Mouse (Mus musculus): ENCODE results near the gene Kif5c. TPM values are rescaled to one million over a fixed set of nuclear protein-coding genes. Genes with fewer than 3 reads are reported as not detected.

The Kif5c gene
- polyA plus RNA-seq, 1 experiment from 2014 or later, result 2.7 TPM

GRCm38 (mm10) chr2:49741895-49742734 lies 123.0 kb downstream of the Kif5c start:
- Histone ChIP-seq H3K4me2 (ENCODE audit: low read length) (no peak overlapping the region), H3K9me3 (replicated peaks; ENCODE audit: low read length) (no peaks in the 10 kb centered on the region), H3K36me3 (ENCODE audit: insufficient read depth, low read length) (no peaks in the 10 kb centered on the region), H3K9ac (ENCODE audit: low read depth, low read length) (no peak overlapping the region), H3K27me3 (ENCODE audit: insufficient read depth, low read length) (no peaks in the 10 kb centered on the region), H3K4me3 (replicated peaks; ENCODE audit: low read depth, low read length) (no peak overlapping the region), H3K4me1 (replicated peaks; ENCODE audit: insufficient read depth, low read length) (peaks cover 20% of the 10 kb centered on the region; the same call in 1 of the 2 replicates), H3K27ac (no peak overlapping the region)
- no peak for TF ChIP-seq CTCF (IDR thresholded peaks at IDR 0.05; ENCODE audit: low read depth)
- no peak for DNase-seq (ENCODE audit: low spot score)
- WGBS, result 70% methylated on average over 16 of the region's 16 CpGs
- no peak for ATAC-seq (replicated peaks; ENCODE audit: low FRiP score, low read depth)

GRCm38 (mm10) chr2:49742919-49743318 lies 123.8 kb downstream of the Kif5c start:
- DNase-seq (ENCODE audit: low spot score) (no peak), ATAC-seq (replicated peaks; ENCODE audit: low FRiP score, low read depth) (no peak)
- Histone ChIP-seq H3K36me3 (ENCODE audit: insufficient read depth, low read length) (no peaks in the 10 kb centered on the region), H3K4me1 (replicated peaks; ENCODE audit: insufficient read depth, low read length) (peaks cover 20% of the 10 kb centered on the region; the same call in 1 of the 2 replicates), H3K4me3 (replicated peaks; ENCODE audit: low read depth, low read length) (no peak overlapping the region), H3K9ac (ENCODE audit: low read depth, low read length) (no peak overlapping the region), H3K9me3 (replicated peaks; ENCODE audit: low read length) (no peaks in the 10 kb centered on the region), H3K27ac (0 out of 2 replicates have a peak overlapping the region, but pooled peaks have one; percentile 2), H3K27me3 (ENCODE audit: insufficient read depth, low read length) (no peaks in the 10 kb centered on the region), H3K4me2 (ENCODE audit: low read length) (no peak overlapping the region)
- WGBS, result 61% methylated on average over 4 of the region's 4 CpGs
- no peak for TF ChIP-seq CTCF (IDR thresholded peaks at IDR 0.05; ENCODE audit: low read depth)

DNA sequence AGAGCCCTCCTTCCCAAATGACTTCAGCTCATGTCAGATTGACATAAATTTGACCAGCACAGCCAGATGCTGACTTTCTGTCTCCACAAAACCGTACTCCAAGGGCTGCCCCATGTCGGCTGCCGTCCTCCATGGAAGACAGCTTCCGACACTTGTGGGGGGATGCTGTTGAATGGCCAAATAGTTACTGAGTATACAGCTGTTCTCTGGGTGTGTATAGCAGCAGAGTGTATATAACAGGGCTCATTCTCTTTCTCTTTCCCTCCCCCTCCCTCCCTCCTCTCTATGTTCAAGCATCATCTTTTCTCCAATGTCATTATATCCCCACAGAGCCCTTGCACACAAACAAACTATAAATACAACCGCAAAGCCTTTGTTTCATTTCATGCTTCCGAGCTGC lies 124.7 kb downstream of the Kif5c start:
- Histone ChIP-seq H3K4me3 (replicated peaks; ENCODE audit: low read depth, low read length) (no peak overlapping the region; the same call in 1 of the 2 replicates), H3K36me3 (ENCODE audit: insufficient read depth, low read length) (no peaks in the 10 kb centered on the region), H3K4me1 (replicated peaks; ENCODE audit: insufficient read depth, low read length) (peaks cover 20% of the 10 kb centered on the region; the same call in 1 of the 2 replicates), H3K27ac (peak overlapping the region; percentile 13; the same call in 1 of the 2 replicates), H3K4me2 (ENCODE audit: low read length) (peak overlapping the region; percentile 39), H3K9me3 (replicated peaks; ENCODE audit: low read length) (no peaks in the 10 kb centered on the region), H3K27me3 (ENCODE audit: insufficient read depth, low read length) (no peaks in the 10 kb centered on the region), H3K9ac (ENCODE audit: low read depth, low read length) (no peak overlapping the region)
- no peak for TF ChIP-seq CTCF (IDR thresholded peaks at IDR 0.05; ENCODE audit: low read depth)
- ATAC-seq (replicated peaks; ENCODE audit: low FRiP score, low read depth) (no peak), DNase-seq (ENCODE audit: low spot score) (no peak)
- 19% methylated on average over 6 of the region's 6 CpGs for WGBS

DNA sequence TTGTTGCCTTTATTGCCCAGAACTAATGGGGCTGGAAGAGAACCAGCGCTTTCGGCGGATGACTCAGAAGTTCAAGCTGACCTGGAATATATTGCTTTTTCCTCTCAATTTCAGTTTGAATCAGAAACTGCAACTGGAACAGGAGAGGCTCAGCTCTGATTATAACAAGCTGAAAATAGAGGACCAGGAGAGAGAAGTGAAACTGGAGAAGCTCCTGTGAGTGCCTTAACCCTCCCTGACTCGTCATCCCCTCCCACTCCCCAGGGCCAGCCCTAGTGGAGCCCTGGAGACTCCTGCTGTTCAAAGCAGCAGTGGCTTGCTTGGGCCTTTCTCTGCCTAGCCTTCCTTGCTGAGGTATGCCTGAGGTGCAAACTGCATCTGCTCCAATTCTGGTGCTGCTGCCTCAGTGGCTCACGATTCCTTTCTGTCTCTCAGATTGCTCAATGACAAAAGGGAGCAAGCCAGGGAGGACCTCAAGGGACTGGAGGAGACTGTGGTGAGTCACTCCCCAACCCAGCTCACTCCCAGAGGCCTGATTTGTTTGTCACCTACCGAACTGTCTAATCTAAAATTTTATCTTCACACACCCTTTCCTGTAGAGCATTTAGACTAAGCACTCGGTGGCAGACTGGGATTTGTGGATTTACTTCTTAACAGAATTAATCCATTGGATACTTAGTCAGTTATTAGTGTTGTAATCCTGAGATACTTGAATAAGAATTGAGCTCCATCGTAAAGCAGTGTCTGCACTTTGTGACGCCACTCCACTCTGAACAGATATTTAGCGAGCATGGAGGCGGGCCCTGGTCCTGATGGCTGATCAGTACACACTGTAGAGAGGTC lies 125.4 kb downstream of the Kif5c start:
- Histone ChIP-seq H3K9me3 (replicated peaks; ENCODE audit: low read length) (no peaks in the 10 kb centered on the region), H3K4me1 (replicated peaks; ENCODE audit: insufficient read depth, low read length) (peaks cover 20% of the 10 kb centered on the region; the same call in 1 of the 2 replicates), H3K4me3 (replicated peaks; ENCODE audit: low read depth, low read length) (no peak overlapping the region; the same call in 1 of the 2 replicates), H3K9ac (ENCODE audit: low read depth, low read length) (no peak overlapping the region), H3K4me2 (ENCODE audit: low read length) (peak overlapping the region; percentile 39), H3K27ac (peak overlapping the region; percentile 13; the same call in 1 of the 2 replicates), H3K36me3 (ENCODE audit: insufficient read depth, low read length) (no peaks in the 10 kb centered on the region), H3K27me3 (ENCODE audit: insufficient read depth, low read length) (no peaks in the 10 kb centered on the region)
- ATAC-seq (replicated peaks; ENCODE audit: low FRiP score, low read depth), result peak; percentile 30; the same call in 1 of the 2 replicates
- DNase-seq (ENCODE audit: low spot score), result peak; percentile 70
- TF ChIP-seq CTCF (IDR thresholded peaks at IDR 0.05; ENCODE audit: low read depth), result no peak
- WGBS, result 31% methylated on average over 11 of the region's 11 CpGs

DNA sequence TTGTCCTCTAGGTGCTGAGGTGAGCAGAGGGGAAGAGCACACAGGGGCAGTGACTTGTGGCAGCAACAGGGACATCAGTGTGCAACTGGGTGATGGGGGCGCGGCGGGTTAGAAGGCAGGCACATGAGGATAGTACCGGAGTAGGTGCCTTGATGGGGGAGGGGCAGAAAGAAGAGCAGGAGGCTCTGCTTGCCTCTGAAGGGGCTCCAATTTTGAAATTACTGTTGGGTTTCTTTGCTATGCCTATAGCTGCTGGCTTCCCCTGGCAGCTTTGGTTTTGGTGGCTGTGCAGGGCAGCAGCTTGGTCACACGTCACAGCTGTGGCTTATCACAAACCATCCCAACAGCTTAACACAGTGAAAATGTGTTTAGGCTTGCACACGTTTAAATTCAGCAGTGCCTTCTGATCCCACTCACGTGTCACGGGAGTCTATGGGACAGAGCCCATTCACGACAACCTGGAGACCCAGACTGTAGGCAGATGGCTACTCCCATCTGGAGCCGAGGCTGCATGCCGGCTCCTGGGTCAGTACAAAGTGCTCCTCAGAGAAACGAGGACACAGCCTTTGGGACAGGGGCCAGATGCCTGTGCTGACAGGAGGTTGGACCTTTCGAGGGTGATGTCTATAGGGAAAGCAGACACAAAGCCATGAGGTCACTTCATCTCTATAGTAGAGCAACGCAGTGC lies 126.1 kb downstream of the Kif5c start:
- TF ChIP-seq CTCF (IDR thresholded peaks at IDR 0.05; ENCODE audit: low read depth), result no peak
- Histone ChIP-seq H3K9ac (ENCODE audit: low read depth, low read length) (no peak overlapping the region), H3K27me3 (ENCODE audit: insufficient read depth, low read length) (no peaks in the 10 kb centered on the region), H3K4me3 (replicated peaks; ENCODE audit: low read depth, low read length) (no peak overlapping the region), H3K27ac (no peak overlapping the region), H3K4me1 (replicated peaks; ENCODE audit: insufficient read depth, low read length) (peaks cover 20% of the 10 kb centered on the region; the same call in 1 of the 2 replicates), H3K4me2 (ENCODE audit: low read length) (no peak overlapping the region), H3K9me3 (replicated peaks; ENCODE audit: low read length) (no peaks in the 10 kb centered on the region), H3K36me3 (ENCODE audit: insufficient read depth, low read length) (no peaks in the 10 kb centered on the region)
- WGBS, result 49% methylated on average over 14 of the region's 14 CpGs
- DNase-seq (ENCODE audit: low spot score) (no peak), ATAC-seq (replicated peaks; ENCODE audit: low FRiP score, low read depth) (0 out of 2 replicates have a peak, but pooled peaks have one; percentile 7)

All from kidney, postnatal 0 days (tissue).